Mouse (Mus musculus) heart, postnatal 4 days (tissue): Measurements from ENCODE around the gene Cd207. TPM values are rescaled to one million over a fixed set of nuclear protein-coding genes. Genes with fewer than 3 reads are reported as not detected.
"Not testable (repeated sequence)": the region's sequence is repeated elsewhere in the genome, so short reads cannot be mapped to it uniquely, and the experiment has no call there.

ENCODE experiments used
- DNase-seq: peaks from one replicate; pipeline ENCODE4 v3.0.0; 2021
- total RNA-seq, 2 experiments: library from RNA; stranded (reverse); gene quantifications; 2 replicates each; pipeline ENCODE4 v1.2.3; 2021

The Cd207 gene
- total RNA-seq, 2 experiments from 2014 or later, result 0.56 to 0.88 TPM

DNA sequence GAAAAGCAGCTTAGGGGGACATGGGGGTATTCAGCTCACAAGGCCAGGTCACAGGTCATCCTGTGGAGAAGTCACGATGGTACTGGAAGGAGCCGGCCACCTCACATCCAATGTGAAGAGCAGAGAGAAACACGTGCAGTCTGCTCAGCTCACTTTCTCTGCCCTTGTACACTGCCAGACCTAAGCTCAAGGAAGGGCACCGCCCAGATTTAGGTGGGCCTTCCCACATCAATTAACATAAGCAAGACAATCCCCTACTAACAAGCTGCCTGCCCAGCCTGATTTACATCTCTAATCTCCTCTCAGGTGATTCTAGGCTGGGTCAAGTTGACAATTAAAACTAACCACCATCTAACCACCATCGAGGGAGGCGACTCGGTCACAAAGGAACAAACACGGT, 20.3 kb upstream of the Cd207 start:
- DNase-seq, result no peak

DNA sequence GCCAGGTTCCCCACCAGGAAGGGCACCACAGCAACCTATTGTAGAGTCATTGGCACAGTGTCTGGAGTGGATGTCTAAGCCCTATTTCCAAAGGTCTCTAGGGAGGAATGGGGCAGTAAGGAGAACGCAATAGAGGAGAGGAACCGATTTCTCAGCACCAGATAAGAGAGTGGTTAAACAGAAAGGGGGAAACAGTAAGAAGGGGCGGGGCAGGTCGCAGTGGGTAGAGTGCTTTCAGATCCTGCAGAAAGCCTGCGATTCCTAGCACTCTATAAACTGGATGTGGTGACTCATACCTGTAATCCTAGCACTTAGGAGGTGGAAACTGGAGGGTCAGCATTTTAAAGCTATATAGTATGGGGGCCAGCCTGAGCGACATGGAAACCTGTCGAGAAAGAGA, 19.0 kb upstream of the Cd207 start:
- no peak for DNase-seq

DNA sequence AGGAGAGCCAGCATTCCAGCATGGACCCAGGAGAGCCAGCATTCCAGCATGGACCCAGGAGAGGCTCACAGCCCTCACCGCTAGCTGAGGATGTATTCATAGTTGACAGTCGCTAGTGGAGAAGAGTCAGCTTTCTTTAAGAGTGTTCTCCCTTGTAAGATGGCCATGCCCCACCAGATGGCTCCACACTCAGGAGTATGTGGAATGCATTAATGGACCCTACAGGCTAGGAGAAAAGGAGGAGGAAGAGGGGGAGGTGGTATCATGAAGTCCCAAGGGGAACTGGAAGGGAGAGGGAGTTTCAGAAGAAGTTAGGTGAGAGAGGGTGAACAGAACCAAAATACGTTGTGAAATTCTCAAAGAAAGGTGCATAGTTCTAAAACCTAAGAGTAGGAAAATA, 18.1 kb upstream of the Cd207 start:
- DNase-seq, result no peak

DNA sequence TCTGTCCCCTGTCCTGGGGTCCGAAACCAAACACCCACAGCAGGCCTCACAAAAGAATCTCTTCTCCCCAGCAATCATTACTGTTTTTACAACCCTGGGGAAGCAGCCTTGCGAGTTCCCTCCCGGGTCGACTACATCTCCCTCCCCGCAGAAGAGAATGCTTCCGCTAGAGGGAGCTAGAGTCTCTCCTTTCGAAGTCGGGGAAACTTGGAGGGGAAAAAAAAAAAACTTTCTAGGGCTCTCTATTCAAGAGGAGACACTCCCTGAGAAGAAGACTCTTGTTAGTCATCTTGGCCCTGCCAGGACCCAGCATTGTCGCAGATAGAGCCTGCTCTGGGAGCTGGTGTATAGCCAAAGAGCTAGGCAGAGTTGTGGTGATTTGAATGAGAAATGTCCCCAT, 16.2 kb upstream of the Cd207 start:
- peak; percentile 69 for DNase-seq

DNA sequence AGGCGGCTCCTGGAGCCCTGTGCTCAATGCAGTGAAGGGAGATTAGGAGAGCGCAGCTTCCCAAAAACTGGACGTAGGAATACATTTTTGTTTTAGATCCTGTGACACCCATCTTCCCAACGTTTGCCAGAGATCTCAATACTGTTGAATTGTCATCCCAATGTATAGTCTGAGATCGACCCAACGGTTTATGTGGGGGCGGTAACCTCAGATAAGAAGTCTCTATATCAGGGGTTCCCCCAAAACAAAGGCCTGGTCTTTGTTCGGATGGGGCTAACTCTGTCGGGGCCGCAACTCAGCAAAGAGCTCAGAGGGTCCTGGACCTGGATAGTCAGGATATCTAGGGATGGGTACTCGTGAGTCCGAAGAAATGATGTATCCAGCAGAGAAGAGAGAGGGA, 15.3 kb upstream of the Cd207 start:
- no peak for DNase-seq

DNA sequence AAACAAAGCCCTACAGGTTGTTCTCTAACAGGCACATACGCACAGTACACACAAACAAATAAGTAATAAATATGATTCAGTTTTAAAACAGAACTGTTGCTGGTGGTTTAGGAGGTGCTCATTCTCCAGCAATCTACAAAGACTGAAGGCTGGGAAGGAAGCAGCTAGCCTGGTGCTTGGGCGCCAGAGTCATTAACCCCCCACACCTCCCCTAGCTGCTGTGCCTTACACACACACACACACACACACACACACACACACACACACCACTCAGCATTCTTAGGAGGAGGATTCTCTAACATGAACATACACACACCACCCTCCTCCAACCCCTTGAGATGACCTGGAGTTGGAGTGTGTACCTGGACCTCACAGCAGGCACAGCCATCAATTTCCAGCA, 13.3 kb upstream of the Cd207 start:
- DNase-seq, result no peak

DNA sequence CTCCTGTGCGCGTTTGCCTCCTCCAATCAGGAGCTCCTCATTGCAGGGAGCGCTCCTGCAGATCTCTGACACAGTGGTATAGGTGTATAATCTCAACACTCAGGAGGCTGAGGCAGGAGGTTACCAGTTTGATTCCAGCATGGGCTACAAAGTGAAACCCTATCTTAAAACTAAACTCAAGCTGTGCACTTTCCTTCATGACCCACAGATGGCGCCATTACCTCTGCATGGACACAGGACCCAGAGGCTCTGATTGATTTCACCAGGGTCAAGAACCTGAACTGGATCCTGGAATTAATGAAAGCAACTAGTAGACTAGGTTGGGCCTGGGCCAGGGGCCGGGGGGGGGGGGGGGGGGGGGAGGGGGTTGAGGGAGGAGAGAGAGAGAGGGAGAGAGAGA, 12.6 kb upstream of the Cd207 start:
- peak; percentile 61 for DNase-seq

DNA sequence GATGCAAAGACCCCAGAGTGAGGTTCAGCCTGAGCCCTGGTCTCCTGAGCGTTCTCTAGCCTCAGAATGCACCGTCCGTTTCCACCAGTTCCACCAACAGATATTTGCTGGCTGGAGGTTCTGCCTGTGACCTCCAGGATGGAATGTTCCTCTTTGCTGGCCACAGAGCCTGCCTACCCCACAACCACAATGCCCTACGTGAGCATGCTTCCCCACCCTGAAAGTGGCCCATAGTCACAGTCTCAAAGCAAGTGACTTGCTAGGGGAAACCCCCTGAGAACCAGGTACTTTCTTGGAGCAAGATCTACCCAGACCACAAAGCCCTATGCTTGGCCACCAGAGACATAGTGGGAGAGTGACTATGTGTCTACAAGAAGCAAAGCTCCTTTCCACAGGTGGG, 11.7 kb upstream of the Cd207 start:
- DNase-seq, result no peak

DNA sequence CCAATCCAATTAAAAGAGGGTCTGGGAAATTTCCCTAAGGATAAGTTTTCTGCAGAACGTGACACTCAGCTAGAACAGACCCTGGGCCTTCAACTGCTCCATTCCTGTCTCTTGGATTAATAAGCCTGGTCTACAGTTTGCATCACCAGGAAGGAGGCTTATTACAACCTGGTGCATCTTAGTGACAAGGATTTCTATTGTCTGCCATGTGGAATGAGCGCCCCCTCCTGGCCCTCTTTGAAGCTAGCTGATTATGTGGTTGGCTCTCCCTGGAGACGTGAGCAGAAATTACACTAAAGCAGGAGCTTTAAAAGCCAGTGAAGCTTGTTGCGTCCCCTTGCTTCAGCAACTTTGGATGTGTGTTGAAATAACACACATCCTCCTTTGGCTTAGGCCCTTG, 4.3 kb downstream of the Cd207 start:
- peak; percentile 83 for DNase-seq

DNA sequence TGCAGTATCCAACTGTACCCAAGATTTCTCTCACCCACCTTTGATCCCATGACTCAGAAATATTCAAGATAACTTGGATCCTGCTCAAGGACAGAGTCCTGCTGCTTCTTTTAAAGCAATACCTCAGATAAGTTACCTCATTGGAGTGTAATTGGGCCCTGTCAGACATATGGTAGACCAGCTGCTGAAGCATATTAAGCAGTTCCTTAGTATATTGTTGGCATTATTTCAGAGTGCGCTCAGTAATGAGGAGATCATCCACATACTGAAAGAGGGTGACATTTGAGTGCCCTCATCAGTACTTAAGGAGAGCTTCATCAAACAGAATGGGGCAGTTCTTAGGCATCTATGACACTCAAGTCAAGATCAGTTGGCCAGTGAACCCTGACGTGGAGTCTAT, 12.6 kb downstream of the Cd207 start:
- DNase-seq, result no peak

DNA sequence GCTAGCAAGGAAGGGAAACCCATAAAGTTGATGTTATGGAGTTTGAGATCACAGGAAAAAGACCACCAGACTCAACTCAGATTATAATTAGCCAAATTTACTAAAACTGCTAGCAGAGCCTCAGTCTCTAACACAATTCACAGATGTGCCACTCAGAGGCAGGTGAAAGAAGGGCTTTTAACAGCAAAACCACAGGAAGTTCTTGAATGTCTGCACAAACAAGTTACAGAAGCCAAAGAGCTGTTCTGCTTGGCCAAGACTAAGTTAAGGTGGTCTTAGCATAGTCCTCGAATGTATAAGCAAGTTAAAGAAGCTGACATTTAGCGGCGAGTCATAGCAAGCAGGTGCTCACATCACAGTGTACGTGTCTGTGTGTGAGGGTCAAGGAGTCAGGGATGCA, 16.8 kb downstream of the Cd207 start:
- no peak for DNase-seq

DNA sequence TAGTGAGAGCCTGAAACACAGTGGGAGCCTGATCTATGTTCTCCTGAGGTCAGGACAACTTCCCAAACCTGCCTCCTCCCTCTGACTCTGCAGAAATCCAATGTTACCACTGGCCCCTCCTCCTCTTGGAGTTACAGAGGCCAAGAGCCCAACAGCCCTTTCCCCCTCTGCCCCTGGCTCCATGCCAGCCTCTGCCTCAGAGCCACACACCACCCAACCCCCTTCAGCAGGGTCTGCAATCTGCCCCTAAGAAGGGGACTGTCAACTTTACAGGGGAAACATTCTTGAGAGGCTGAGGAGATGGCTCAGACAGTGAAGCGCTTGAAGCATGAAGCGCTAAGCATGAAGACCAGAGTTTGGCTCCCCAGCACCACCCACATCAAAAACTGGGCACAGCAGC, 21.6 kb downstream of the Cd207 start, which contains the start of gene Clec4f:
Gene Clec4f, minus strand, starts transcription at position 101 of the 400 bp plus-strand sequence.
- no peak for DNase-seq

DNA sequence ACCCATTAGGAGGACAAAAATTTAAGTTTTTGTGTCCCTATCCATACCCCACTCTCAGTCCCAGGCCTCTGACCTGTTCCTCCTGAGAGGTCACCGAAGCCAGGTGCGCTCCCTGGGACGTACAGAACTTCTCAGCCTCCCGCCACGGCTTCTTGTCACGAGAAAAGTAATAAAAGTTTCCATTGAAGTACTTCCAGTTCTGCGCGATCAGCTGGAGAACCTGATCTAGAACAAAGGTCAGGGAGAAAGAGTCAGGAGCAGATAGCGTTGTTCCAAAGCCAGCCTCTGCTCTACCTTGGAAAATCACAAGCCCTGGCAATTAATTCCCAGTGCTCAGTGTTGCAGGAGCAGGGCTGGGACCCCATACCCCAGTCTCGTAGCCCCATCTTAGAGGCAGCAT, 30.9 kb downstream of the Cd207 start:
- no peak for DNase-seq

DNA sequence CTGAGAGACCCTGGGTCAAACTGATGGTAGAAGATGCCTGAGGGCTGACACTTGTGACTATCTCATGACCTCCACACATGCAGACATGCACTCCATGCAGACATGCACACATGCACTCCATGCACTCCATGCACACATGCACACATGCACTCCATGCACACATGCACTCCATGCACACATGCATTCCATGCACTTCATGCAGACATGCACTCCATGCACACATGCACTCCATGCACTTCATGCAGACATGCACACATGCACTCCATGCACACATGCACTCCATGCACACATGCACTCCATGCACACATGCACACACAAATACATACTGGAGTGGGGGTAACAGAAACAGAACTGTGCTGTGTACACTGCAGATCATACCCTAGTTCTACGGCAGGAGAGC, 42.3 kb downstream of the Cd207 start:
- DNase-seq, result no peak

DNA sequence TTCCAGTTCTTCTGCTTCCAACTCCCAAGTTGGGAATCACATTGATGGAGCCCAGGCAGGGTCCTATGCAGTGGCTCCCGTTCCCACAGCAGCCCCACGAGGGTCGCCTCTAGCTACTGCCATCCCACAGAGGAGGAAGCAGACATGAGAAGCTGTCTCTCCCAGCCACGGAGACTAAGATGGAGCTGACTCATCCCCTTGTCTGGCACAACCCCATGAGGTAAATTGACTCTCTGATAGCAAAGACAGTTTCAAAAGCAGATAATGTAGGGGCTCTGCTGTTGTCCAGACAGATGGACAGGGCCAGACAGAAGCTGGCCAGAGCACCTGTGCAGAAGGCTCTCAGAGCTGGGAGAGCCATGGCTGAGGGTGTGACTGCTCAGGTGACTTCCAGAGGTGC, 43.0 kb downstream of the Cd207 start:
- DNase-seq, result not testable (repeated sequence)

DNA sequence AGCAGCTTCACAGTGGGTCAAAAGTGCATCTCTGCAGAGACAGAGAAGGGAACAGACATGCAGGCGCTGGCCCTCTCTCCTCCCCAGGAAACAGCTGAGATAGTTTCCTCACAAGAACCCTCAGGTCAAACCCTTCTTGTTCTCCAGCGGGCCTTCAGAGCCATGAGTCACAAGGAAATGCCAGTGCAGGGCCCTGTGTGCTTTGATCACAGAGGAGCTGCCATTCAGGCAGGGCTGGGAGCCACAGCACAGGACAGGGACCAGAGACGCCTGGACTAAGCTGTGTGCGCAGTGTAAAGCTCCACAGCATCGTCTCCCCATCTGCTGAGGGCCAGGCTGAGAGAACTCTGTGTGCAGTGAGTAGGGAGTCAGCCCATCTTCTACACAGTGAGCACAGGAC, 43.6 kb downstream of the Cd207 start:
- not testable (repeated sequence) for DNase-seq

DNA sequence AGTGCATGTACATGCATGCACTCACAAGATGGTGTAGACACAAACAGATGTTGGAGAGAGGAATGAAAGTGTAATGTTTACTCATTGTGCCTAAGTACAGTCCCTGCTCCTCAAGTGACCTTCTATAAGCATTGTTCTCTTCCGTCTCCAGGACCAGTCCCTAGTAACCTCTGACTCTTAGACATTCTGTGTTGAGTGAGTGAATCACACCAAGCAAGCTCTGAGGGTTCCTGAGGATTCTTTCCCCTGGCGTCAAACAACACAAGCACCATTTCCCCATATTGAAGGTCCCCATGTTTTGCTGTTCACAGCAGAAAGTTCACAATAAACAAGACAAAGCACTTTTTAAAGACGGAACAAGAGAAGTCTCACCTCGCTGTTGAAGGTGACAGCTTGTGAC, 45.8 kb downstream of the Cd207 start:
- DNase-seq, result no peak

DNA sequence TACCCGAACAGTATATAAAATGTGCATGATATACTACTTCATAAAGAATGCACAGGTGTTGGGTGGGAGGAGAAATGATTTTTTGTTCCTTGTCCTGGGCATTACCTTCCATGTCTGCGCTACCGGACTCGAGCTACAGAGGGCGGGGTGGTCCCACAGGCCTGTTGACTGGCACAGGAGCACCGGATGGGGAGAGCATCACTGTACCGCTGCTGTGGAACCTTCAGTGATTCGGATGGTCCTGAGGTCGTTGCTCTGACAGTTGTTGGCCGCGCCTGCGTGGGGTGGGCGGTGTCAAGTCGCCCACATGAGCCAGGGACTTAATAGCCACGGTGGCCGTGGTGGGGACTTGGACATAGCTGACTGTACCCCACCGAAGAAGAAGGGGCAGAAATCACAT, 50.9 kb downstream of the Cd207 start:
- DNase-seq, result no peak

Other genes starting within 250 kb of the Cd207 start
- 10 to 100 TPM; 51.7 to 56.7 TPM for gene Tet3, start 218.8 kb downstream of the Cd207 start, total RNA-seq
- 10 to 100 TPM; 24.4 to 25.6 TPM for gene Dguok, start 170.9 kb downstream of the Cd207 start, total RNA-seq
- gene Actg2, start 141.6 kb downstream of the Cd207 start, total RNA-seq, result 10 to 100 TPM; 10.4 to 13.7 TPM
- gene Stambp, start 105.1 kb downstream of the Cd207 start, total RNA-seq, result 10 to 100 TPM; 16.0 to 18.4 TPM
- gene Clec4f, start 21.7 kb downstream of the Cd207 start, total RNA-seq, result not detected
- not detected for gene Vax2, start 33.4 kb upstream of the Cd207 start, total RNA-seq
- not detected for gene Atp6v1b1, start 65.1 kb upstream of the Cd207 start, total RNA-seq
- gene Ankrd53, start 84.8 kb upstream of the Cd207 start, total RNA-seq, result not detected
- gene Tex261, start 98.0 kb upstream of the Cd207 start, total RNA-seq, result 10 to 100 TPM; 85.2 to 85.8 TPM
- 10 to 100 TPM; 40.2 to 40.6 TPM for gene Nagk, start 117.1 kb upstream of the Cd207 start, total RNA-seq
- 10 to 100 TPM; 22.5 to 22.6 TPM for gene Paip2b, start 153.9 kb upstream of the Cd207 start, total RNA-seq
- gene Zfp638, start 189.3 kb upstream of the Cd207 start, total RNA-seq, result 10 to 100 TPM; 67.9 to 75.3 TPM